Mouse (Mus musculus) heart, postnatal 10 days (tissue): ENCODE measurements around the gene Fdxr. TPM values are rescaled to one million over a fixed set of nuclear protein-coding genes. Genes with fewer than 3 reads are reported as not detected.

ENCODE experiments used
- DNase-seq, 2 experiments: peaks; one replicate each; pipeline ENCODE4 v3.0.0; 2021
- intact Hi-C: fragments of 180-260 bp; cut with DNase I; formaldehyde crosslinking; loops from one replicate; pipeline ENCODE4 v1.15.1; 2025
- total RNA-seq, 2 experiments: library from RNA; stranded (reverse); gene quantifications; 2 replicates each; pipeline ENCODE4 v1.2.3; 2021

Fdxr gene
- total RNA-seq, 2 experiments from 2014 or later: 7.7 to 9.1 TPM

GRCm38 (mm10) chr11:115244840-115245239 is 32.0 kb downstream of the Fdxr start:
- intact Hi-C loops: no loop called here
- DNase-seq: no peak

- no peak for DNase-seq
- intact Hi-C loops: no loop called here
Observed at GRCm38 (mm10) chr11:115243783-115244182, 33.1 kb downstream of the Fdxr start.

GRCm38 (mm10) chr11:115242746-115243145 is 34.1 kb downstream of the Fdxr start:
- no peak for DNase-seq
- intact Hi-C loops: no loop called here

- no peak for DNase-seq
- intact Hi-C loops: no loop called here
Observed at GRCm38 (mm10) chr11:115241402-115241801, 35.4 kb downstream of the Fdxr start.

GRCm38 (mm10) chr11:115236570-115236969 is 40.3 kb downstream of the Fdxr start:
- intact Hi-C loops: no loop called here
- no peak for DNase-seq

- intact Hi-C loops: no loop called here
- no peak for DNase-seq
Observed at GRCm38 (mm10) chr11:115234320-115235044, 42.4 kb downstream of the Fdxr start.

GRCm38 (mm10) chr11:115233526-115234290 is 43.1 kb downstream of the Fdxr start:
- no peak for DNase-seq
- intact Hi-C loops: loop anchor here (2.0 kb wide), 1 partner anchor 31 kb away; no protein-coding TSS in a partner anchor

- no peak for DNase-seq
- intact Hi-C loops: loop anchor here (2.0 kb wide), 1 partner anchor 30 kb away; no protein-coding TSS in a partner anchor
Observed at GRCm38 (mm10) chr11:115232889-115233288, 44.0 kb downstream of the Fdxr start.

GRCm38 (mm10) chr11:115231924-115232323 is 44.9 kb downstream of the Fdxr start:
- DNase-seq: no peak
- intact Hi-C loops: loop anchor here (2.0 kb wide), 1 partner anchor 29 kb away; no protein-coding TSS in a partner anchor

GRCm38 (mm10) chr11:115231168-115231915 is 45.5 kb downstream of the Fdxr start:
- intact Hi-C loops: no loop called here
- DNase-seq: peak in 1 of 2 experiments; percentile 34

GRCm38 (mm10) chr11:115229021-115229930 is 47.6 kb downstream of the Fdxr start:
- intact Hi-C loops: no loop called here
- DNase-seq: peak; percentile 60 to 75

GRCm38 (mm10) chr11:115228430-115228829 is 48.4 kb downstream of the Fdxr start:
- DNase-seq: no peak
- intact Hi-C loops: no loop called here

GRCm38 (mm10) chr11:115227640-115228039 is 49.2 kb downstream of the Fdxr start:
- intact Hi-C loops: no loop called here

GRCm38 (mm10) chr11:115226811-115227491 is 49.9 kb downstream of the Fdxr start:
- peak in 1 of 2 experiments; percentile 40 for DNase-seq
- intact Hi-C loops: no loop called here

More at GRCm38 (mm10) chr11:115227640-115228039, 49.2 kb downstream of the Fdxr start:
- no peak for DNase-seq

- intact Hi-C loops: no loop called here
Observed at GRCm38 (mm10) chr11:115225301-115225700, 51.5 kb downstream of the Fdxr start.

GRCm38 (mm10) chr11:115224889-115225288 is 52.0 kb downstream of the Fdxr start:
- intact Hi-C loops: loop anchor here (5.0 kb wide), 1 partner anchor 47 kb away; no protein-coding TSS in a partner anchor
- DNase-seq: peak; percentile 65 to 80

More at GRCm38 (mm10) chr11:115225301-115225700, 51.5 kb downstream of the Fdxr start:
- no peak for DNase-seq

- intact Hi-C loops: loop anchor here (5.0 kb wide), 1 partner anchor 48 kb away; no protein-coding TSS in a partner anchor
- no peak for DNase-seq
Observed at GRCm38 (mm10) chr11:115223877-115224276, 53.0 kb downstream of the Fdxr start.

- intact Hi-C loops: loop anchor here (5.0 kb wide), 1 partner anchor 49 kb away; no protein-coding TSS in a partner anchor
- DNase-seq: no peak
Observed at GRCm38 (mm10) chr11:115223451-115223850, 53.4 kb downstream of the Fdxr start.

GRCm38 (mm10) chr11:115222570-115222969 is 54.3 kb downstream of the Fdxr start:
- intact Hi-C loops: loop anchor here (5.0 kb wide), 1 partner anchor 50 kb away; no protein-coding TSS in a partner anchor
- DNase-seq: peak in 1 of 2 experiments; percentile 55
